In the genomic region with DNA sequence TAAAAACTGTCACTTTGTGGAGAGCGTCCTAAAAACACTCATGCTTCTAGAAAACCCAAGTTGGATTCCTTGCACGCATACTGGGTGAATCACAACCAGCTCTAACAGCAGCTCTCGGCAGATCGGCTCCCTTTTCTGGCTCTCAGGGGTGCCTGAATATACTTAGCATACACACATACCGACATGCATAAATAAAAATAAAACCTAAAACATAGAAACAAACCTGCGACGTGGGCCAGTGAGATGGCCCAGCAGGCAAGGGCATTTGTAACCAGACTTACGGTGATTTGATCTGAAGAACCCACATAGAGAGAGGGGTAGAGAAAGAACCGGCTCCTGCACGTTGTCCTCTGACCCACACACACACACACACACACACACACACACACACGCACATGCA, we compare ENCODE assay signal across 31 mouse cellular contexts. TPM values are rescaled to one million over a fixed set of nuclear protein-coding genes. Genes with fewer than 3 reads are reported as not detected.
A peak's percentile ranks its signal among the peaks of the same experiment; 100 is the strongest.
DNase-seq lines count a peak whose midpoint lies in the region; ATAC-seq and TF ChIP-seq lines count a peak whose summit lies in the region.
"Had no signal": no experiment of that assay in that cellular context is flagged by ENCODE, and none has a peak within 500 bp of the region (broad histone marks: within the 10 kb centered on the region; RNA-seq: fewer than 3 reads in every experiment).

No protein-coding gene starts in this region.

- no peak overlapping the region for H3K27ac ChIP-seq in forebrain, postnatal 0 days (ENCODE audit: low read depth, low read length)
- no peak overlapping the region for H3K27ac ChIP-seq in forebrain, embryonic 10.5 days
- no peak overlapping the region for H3K27ac ChIP-seq in heart, embryonic 10.5 days
- H3K27ac ChIP-seq: embryonic facial prominence, embryonic 13.5 days; embryonic facial prominence, embryonic 15.5 days; forebrain, embryonic 13.5 days; forebrain, embryonic 15.5 days had no signal

- intact Hi-C loops in heart, postnatal 14 days (cut with DNase I) = no loop called here

- H3K4me2 ChIP-seq in forebrain, postnatal 0 days (ENCODE audit: low read depth) = no peak overlapping the region
- H3K4me2 ChIP-seq: embryonic facial prominence, embryonic 13.5 days; embryonic facial prominence, embryonic 15.5 days; forebrain, embryonic 13.5 days; forebrain, embryonic 15.5 days had no signal

- no peak overlapping the region for H3K9ac ChIP-seq in forebrain, postnatal 0 days
- H3K9ac ChIP-seq: embryonic facial prominence, embryonic 13.5 days; embryonic facial prominence, embryonic 15.5 days; forebrain, embryonic 13.5 days; forebrain, embryonic 15.5 days had no signal

- no peak overlapping the region for H3K4me3 ChIP-seq in forebrain, postnatal 0 days (ENCODE audit: low read depth, low read length)
- H3K4me3 ChIP-seq in forebrain, embryonic 10.5 days = no peak overlapping the region
- H3K4me3 ChIP-seq in heart, embryonic 10.5 days = no peak overlapping the region
- H3K4me3 ChIP-seq: embryonic facial prominence, embryonic 13.5 days; embryonic facial prominence, embryonic 15.5 days; erythroblast, embryonic 14.5 days; forebrain, embryonic 13.5 days; forebrain, embryonic 15.5 days had no signal

- ATAC-seq in forebrain, postnatal 0 days = no peak
- ATAC-seq: activated CD4-positive, CD25-positive, alpha-beta regulatory T cell, adult 4 months; CD4-positive, CD25-positive, alpha-beta regulatory T cell, adult 4 months; forebrain, embryonic 13.5 days; forebrain, embryonic 15.5 days; Patski had no signal

- no peaks in the 10 kb centered on the region for H3K9me3 ChIP-seq in forebrain, postnatal 0 days (ENCODE audit: low read length)
- H3K9me3 ChIP-seq in forebrain, embryonic 10.5 days = no peaks in the 10 kb centered on the region
- no peaks in the 10 kb centered on the region for H3K9me3 ChIP-seq in heart, embryonic 10.5 days
- H3K9me3 ChIP-seq: embryonic facial prominence, embryonic 13.5 days; embryonic facial prominence, embryonic 15.5 days; forebrain, embryonic 13.5 days; forebrain, embryonic 15.5 days had no signal

- peak; percentile 25 for DNase-seq in forebrain, postnatal 0 days
- DNase-seq in forebrain, embryonic 10.5 days (ENCODE audit: extremely low spot score, low spot score) = no peak
- DNase-seq in heart, embryonic 10.5 days (ENCODE audit: low spot score) = peak; percentile 58
- no peak for DNase-seq in heart, postnatal 14 days
- DNase-seq in Muller cell, postnatal 12 days (ENCODE audit: inconsistent ontology term) = peak; percentile 6
- no peak for DNase-seq in gastrocnemius, adult 8-10 months (ENCODE audit: low spot score in 2 of 2)
- DNase-seq: adrenal gland, adult 8-10 months; adrenal gland, postnatal 14 days; adrenal gland, postnatal 36 days; B cell, adult 2 months; cerebellum, adult 11-12 months; cerebellum, adult 2 months; cerebellum, adult 9-10 months; cerebellum, postnatal 14 days; cerebellum, postnatal 36 days; embryo, embryonic 11 days had no signal

- no peak for TF ChIP-seq CTCF in forebrain, postnatal 0 days (IDR thresholded peaks at IDR 0.05; ENCODE audit: low read depth)

- H3K27me3 ChIP-seq in forebrain, postnatal 0 days (ENCODE audit: insufficient read depth, low read length) = no peaks in the 10 kb centered on the region
- no peaks in the 10 kb centered on the region for H3K27me3 ChIP-seq in forebrain, embryonic 10.5 days (ENCODE audit: poor library complexity, severe bottlenecking)
- H3K27me3 ChIP-seq in heart, embryonic 10.5 days (ENCODE audit: insufficient read depth, poor library complexity, severe bottlenecking) = no peaks in the 10 kb centered on the region
- H3K27me3 ChIP-seq: CH12.LX; embryonic facial prominence, embryonic 13.5 days; embryonic facial prominence, embryonic 15.5 days; forebrain, embryonic 13.5 days; forebrain, embryonic 15.5 days; Patski had no signal

- peaks cover 6% of the 10 kb centered on the region; the same call in 1 of the 2 replicates for H3K4me1 ChIP-seq in forebrain, postnatal 0 days (ENCODE audit: insufficient read depth)
- peaks cover 6% of the 10 kb centered on the region for H3K4me1 ChIP-seq in forebrain, embryonic 10.5 days
- H3K4me1 ChIP-seq in heart, embryonic 10.5 days = no peaks in the 10 kb centered on the region; the same call in 1 of the 2 replicates
- H3K4me1 ChIP-seq: embryonic facial prominence, embryonic 13.5 days; embryonic facial prominence, embryonic 15.5 days had no signal

- H3K36me3 ChIP-seq in forebrain, postnatal 0 days (ENCODE audit: insufficient read depth) = no peaks in the 10 kb centered on the region
- H3K36me3 ChIP-seq in forebrain, embryonic 10.5 days (replicated peaks) = no peaks in the 10 kb centered on the region
- H3K36me3 ChIP-seq in heart, embryonic 10.5 days = no peaks in the 10 kb centered on the region
- H3K36me3 ChIP-seq: embryonic facial prominence, embryonic 13.5 days; embryonic facial prominence, embryonic 15.5 days; forebrain, embryonic 15.5 days; G1E had no signal

- WGBS in forebrain, postnatal 0 days = 78% methylated on average over 11 of the region's 11 CpGs
- 90% methylated on average over 11 of the region's 11 CpGs for WGBS in forebrain, embryonic 10.5 days
- WGBS in heart, embryonic 10.5 days = 84% methylated on average over 11 of the region's 11 CpGs

RNA-seq across cellular contexts. Expression of a gene that starts 17.9 kb away (rescaled TPM):
- total RNA-seq in forebrain, postnatal 0 days (2014; rRNA removed) = not detected in 2 replicates
- polyA plus RNA-seq in forebrain, postnatal 0 days (2015; fragmentation: Nextera tagmentation; extraction: Ambion mirVana) = 0.12 TPM in 1 of 2 replicates, not detected in the other
- not detected in 2 replicates for polyA plus RNA-seq in forebrain, embryonic 10.5 days (2016; fragmentation: Nextera tagmentation; extraction: Ambion mirVana)
- polyA plus RNA-seq in heart, embryonic 10.5 days (2016; fragmentation: Nextera tagmentation; extraction: Ambion mirVana) = 0.45 and 0.67 TPM in 2 replicates
- under 1 TPM; 0.07 to 0.14 TPM for total RNA-seq in heart, postnatal 14 days (2021)
- not detected for total RNA-seq in gastrocnemius, adult 8-10 months (2022)
- total RNA-seq: adrenal gland, adult 18-20 months; adrenal gland, adult 8-10 months; adrenal gland, postnatal 14 days; adrenal gland, postnatal 36 days; CH12.LX; common myeloid progenitor, adult 5-6 weeks had no signal
- polyA plus RNA-seq: activated CD4-positive, CD25-positive, alpha-beta regulatory T cell, adult 4 months; CD4-positive, CD25-positive, alpha-beta regulatory T cell, adult 4 months; embryonic facial prominence, embryonic 11.5 days; embryonic facial prominence, embryonic 13.5 days; erythroblast, embryonic 14.5 days; forebrain, embryonic 11.5 days; forebrain, embryonic 13.5 days; forebrain, embryonic 15.5 days; frontal cortex, adult 2 months; G1E; Patski had no signal

Comparison
In these comparisons a context has a peak if more than half of its experiments do, and no peak if none do; other contexts are left out.
1. DNase-seq: peak in forebrain, postnatal 0 days (single experiment), heart, embryonic 10.5 days (single experiment) and Muller cell, postnatal 12 days (single experiment); none in forebrain, embryonic 10.5 days (single experiment), heart, postnatal 14 days (0 of 2) and gastrocnemius, adult 8-10 months (0 of 2).